Mouse (Mus musculus): ENCODE measurements around the gene Gm3317.
"Not testable (repeated sequence)": the region's sequence is repeated elsewhere in the genome, so short reads cannot be mapped to it uniquely, and the experiment has no call there.

DNA sequence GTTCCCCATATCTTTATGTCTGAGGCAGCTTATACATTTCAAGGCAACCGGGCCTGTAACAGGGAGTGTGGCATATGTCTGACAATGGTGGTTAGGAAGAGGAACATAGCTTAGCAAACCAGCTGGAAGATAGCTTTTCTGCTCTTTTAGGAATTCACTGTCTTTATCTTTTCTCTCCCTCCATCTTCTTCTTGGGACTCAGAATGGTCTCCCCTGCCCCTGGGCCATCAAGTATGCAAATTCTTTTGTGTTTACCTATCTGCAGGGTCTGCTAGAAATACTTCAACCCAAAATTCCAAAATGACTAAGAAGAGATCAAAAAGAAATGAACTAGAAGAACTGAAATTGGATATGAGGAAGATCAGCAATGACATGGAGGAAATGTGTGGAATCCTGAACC lies at the start of gene Gm3317:
- not testable (repeated sequence) for TF ChIP-seq CTCF (IDR thresholded peaks at IDR 0.05; ENCODE audit: control insufficient read depth, insufficient read depth, insufficient replicate concordance, low read depth, low read length); POLR2A (IDR thresholded peaks at IDR 0.05; ENCODE audit: control insufficient read depth, low read depth, low read length)
